Mouse (Mus musculus) kidney, postnatal 0 days (tissue): ENCODE measurements at regions not wholly inside any gene's neighbourhood (a gene's known extent, or its start where the extent isn't known, plus 50 kb on each side); places are given as distances from the start of the nearest gene placed in this dataset.

Experiments used
- ATAC-seq: fragments of 200-750 bp; cut with Nextera tagmentation; replicated peaks from 2 replicates; pipeline ENCODE4 v1.8.0; 2017; ENCODE audit warnings: low read depth, moderate number of reproducible peaks, moderate TSS enrichment, moderate library complexity; ENCODE audit not compliant: low FRiP score
- DNase-seq: peaks from one replicate; pipeline ENCODE4 v3.0.0-alpha.2; 2016; ENCODE audit warnings: low spot score
- H3K27ac ChIP-seq: fragments of 300-500 bp; sonication (generic); 2 replicates; pipeline ENCODE4 v1.5.1; 2014; ENCODE audit warnings: mild to moderate bottlenecking
- H3K27me3 ChIP-seq: fragments of 300-500 bp; sonication (generic); 2 replicates; pipeline ENCODE4 v1.6.1; 2014; ENCODE audit warnings: low read length, mixed read lengths; ENCODE audit not compliant: insufficient read depth
- H3K36me3 ChIP-seq: fragments of 300-500 bp; sonication (generic); 2 replicates; pipeline ENCODE4 v1.6.1; 2014; ENCODE audit warnings: low read length, mixed read lengths; ENCODE audit not compliant: insufficient read depth
- H3K4me1 ChIP-seq: fragments of 300-500 bp; sonication (generic); replicated peaks from 2 replicates; pipeline ENCODE4 v1.6.1; 2014; ENCODE audit warnings: antibody characterized with exemption, low read length, mixed read lengths; ENCODE audit not compliant: insufficient read depth
- H3K4me2 ChIP-seq: fragments of 300-500 bp; sonication (generic); 2 replicates; pipeline ENCODE4 v1.6.1; 2014; ENCODE audit warnings: mild to moderate bottlenecking, low read length, moderate library complexity, mixed read lengths
- H3K4me3 ChIP-seq: fragments of 300-500 bp; sonication (generic); replicated peaks from 2 replicates; pipeline ENCODE4 v1.5.1; 2014; ENCODE audit warnings: low read depth, low read length
- H3K9ac ChIP-seq: fragments of 300-500 bp; sonication (generic); 2 replicates; pipeline ENCODE4 v1.6.1; 2014; ENCODE audit warnings: low read depth, low read length
- H3K9me3 ChIP-seq: fragments of 300-500 bp; sonication (generic); replicated peaks from 2 replicates; pipeline ENCODE4 v1.6.1; 2016; ENCODE audit warnings: low read length, inconsistent platforms, mixed read lengths
- CTCF ChIP-seq: IDR thresholded peaks from 2 replicates; pipeline ENCODE4 v1.5.1; 2016; ENCODE audit warnings: antibody characterized with exemption, low read depth, mild to moderate bottlenecking, moderate library complexity
- WGBS: fragments of 180-500 bp; shearing (Covaris S2); extraction: QIAGEN DNeasy Blood & Tissue Kit; methylation state at CpG from one replicate; pipeline ENCODE4 v1.1.7; 2014; 5-methylcytosine and 5-hydroxymethylcytosine counted together

GRCm38 (mm10) chr1:90390422-90390821 is 186.6 kb downstream of the Ackr3 start:
- Histone ChIP-seq H3K27ac (no peak overlapping the region), H3K4me2 (no peak overlapping the region), H3K9ac (no peak overlapping the region), H3K4me3 (no peak overlapping the region), H3K27me3 (no peaks in the 10 kb centered on the region), H3K9me3 (no peaks in the 10 kb centered on the region), H3K36me3 (no peaks in the 10 kb centered on the region), H3K4me1 (no peaks in the 10 kb centered on the region)
- DNase-seq = no peak
- 72% methylated on average over 7 of the region's 7 CpGs for WGBS
- no peak for ATAC-seq
- no peak for TF ChIP-seq CTCF

- whole genome bisulfite sequencing = 58% methylated on average over 5 of the region's 5 CpGs
- no peak overlapping the region for H3K27ac ChIP-seq
- H3K4me2 ChIP-seq = no peak overlapping the region
- H3K36me3 ChIP-seq = no peaks in the 10 kb centered on the region
- no peak overlapping the region for H3K4me3 ChIP-seq
- DNase-seq (no peak), ATAC-seq (no peak)
- no peaks in the 10 kb centered on the region for H3K27me3 ChIP-seq
- no peaks in the 10 kb centered on the region for H3K9me3 ChIP-seq
- no peaks in the 10 kb centered on the region for H3K4me1 ChIP-seq
- TF ChIP-seq CTCF = no peak
- no peak overlapping the region for H3K9ac ChIP-seq
Observed at GRCm38 (mm10) chr1:90393861-90394260, 190.1 kb downstream of the Ackr3 start.

- WGBS = 85% methylated on average over 5 of the region's 5 CpGs
- ATAC-seq = no peak
- H3K27ac ChIP-seq = no peak overlapping the region
- no peak for DNase-seq
- no peak overlapping the region for H3K4me2 ChIP-seq
- no peak overlapping the region for H3K4me3 ChIP-seq
- no peaks in the 10 kb centered on the region for H3K9me3 ChIP-seq
- H3K27me3 ChIP-seq = no peaks in the 10 kb centered on the region
- TF ChIP-seq CTCF = no peak
- H3K36me3 ChIP-seq = no peaks in the 10 kb centered on the region
- H3K4me1 ChIP-seq = no peaks in the 10 kb centered on the region
- H3K9ac ChIP-seq = no peak overlapping the region
Observed at GRCm38 (mm10) chr1:90395331-90396016, 191.7 kb downstream of the Ackr3 start.

GRCm38 (mm10) chr1:90396660-90397059 is 192.9 kb downstream of the Ackr3 start:
- no peak for ATAC-seq
- Histone ChIP-seq H3K4me2 (no peak overlapping the region), H3K27me3 (no peaks in the 10 kb centered on the region), H3K9ac (no peak overlapping the region), H3K36me3 (no peaks in the 10 kb centered on the region), H3K4me1 (no peaks in the 10 kb centered on the region), H3K9me3 (no peaks in the 10 kb centered on the region), H3K4me3 (no peak overlapping the region), H3K27ac (no peak overlapping the region)
- no peak for DNase-seq
- no peak for TF ChIP-seq CTCF
- WGBS = 77% methylated on average over 1 of the region's 1 CpGs

GRCm38 (mm10) chr1:90397355-90397754 is 193.6 kb downstream of the Ackr3 start:
- Histone ChIP-seq H3K27me3 (no peaks in the 10 kb centered on the region), H3K4me1 (no peaks in the 10 kb centered on the region)
- ATAC-seq = no peak

GRCm38 (mm10) chr1:90398396-90398975 is 194.7 kb downstream of the Ackr3 start:
- Histone ChIP-seq H3K4me1 (0 out of 2 replicates have a peak, but pooled peaks cover 3% of the 10 kb centered on the region), H3K9me3 (no peaks in the 10 kb centered on the region), H3K4me3 (no peak overlapping the region), H3K9ac (no peak overlapping the region), H3K36me3 (no peaks in the 10 kb centered on the region), H3K27ac (no peak overlapping the region), H3K4me2 (no peak overlapping the region), H3K27me3 (no peaks in the 10 kb centered on the region)
- DNase-seq = no peak
- TF ChIP-seq CTCF = no peak
- WGBS = 78% methylated on average over 15 of the region's 15 CpGs
- no peak for ATAC-seq

More at GRCm38 (mm10) chr1:90397355-90397754, 193.6 kb downstream of the Ackr3 start:
- Histone ChIP-seq H3K4me2 (no peak overlapping the region), H3K9ac (no peak overlapping the region), H3K27ac (no peak overlapping the region), H3K9me3 (no peaks in the 10 kb centered on the region), H3K4me3 (no peak overlapping the region), H3K36me3 (no peaks in the 10 kb centered on the region)
- TF ChIP-seq CTCF = no peak
- peak; percentile 80 for DNase-seq
- 53% methylated on average over 5 of the region's 5 CpGs for WGBS
